Mouse (Mus musculus) B cell, adult 2 months (primary cell): Measurements from ENCODE around the gene Gpr4.

Source experiments
- DNase-seq, 2 experiments: peaks; one replicate each; pipeline ENCODE4 v3.0.0; 2022

Gpr4 gene

DNA sequence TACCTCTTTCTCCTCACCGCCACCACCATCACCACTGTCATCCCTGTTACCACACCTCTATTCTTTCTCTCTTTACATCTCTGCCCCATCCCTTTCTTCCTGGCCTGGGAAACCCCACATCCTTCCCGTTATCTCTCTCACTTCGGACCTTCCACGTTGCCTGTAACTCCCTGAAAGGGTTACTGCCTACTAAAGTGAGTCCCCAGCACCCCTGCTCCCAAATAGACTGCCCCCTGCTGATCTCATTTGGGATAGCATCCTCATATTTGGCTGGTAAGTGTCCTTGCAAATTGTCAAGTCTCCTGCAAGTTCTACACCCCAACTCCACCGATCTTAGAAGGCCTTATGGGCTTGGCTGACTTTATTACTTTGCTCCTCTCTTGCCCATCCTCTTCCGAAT, 15.7 kb upstream of the Gpr4 start:
- DNase-seq = peak; percentile 66 to 71

DNA sequence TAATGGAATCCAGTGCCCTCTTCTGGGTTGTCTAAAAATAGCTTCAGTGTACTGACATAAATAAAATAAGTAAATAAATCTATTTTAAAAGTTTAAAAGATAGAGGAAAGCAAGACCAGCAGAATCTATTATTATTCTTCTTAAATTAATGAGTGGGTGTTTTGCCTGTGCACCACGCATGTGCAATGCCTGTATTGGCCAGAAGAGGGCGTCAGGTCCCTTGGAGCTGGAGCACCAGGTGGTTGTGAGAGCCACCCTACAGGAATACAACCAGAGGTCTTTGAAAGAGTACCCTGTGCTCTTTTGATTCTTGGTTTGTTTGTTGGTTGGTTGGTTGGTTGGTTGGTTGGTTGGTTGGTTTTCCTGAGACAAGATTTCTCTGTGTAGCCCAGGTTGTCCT, 14.4 kb upstream of the Gpr4 start:
- DNase-seq = peak; percentile 77

DNA sequence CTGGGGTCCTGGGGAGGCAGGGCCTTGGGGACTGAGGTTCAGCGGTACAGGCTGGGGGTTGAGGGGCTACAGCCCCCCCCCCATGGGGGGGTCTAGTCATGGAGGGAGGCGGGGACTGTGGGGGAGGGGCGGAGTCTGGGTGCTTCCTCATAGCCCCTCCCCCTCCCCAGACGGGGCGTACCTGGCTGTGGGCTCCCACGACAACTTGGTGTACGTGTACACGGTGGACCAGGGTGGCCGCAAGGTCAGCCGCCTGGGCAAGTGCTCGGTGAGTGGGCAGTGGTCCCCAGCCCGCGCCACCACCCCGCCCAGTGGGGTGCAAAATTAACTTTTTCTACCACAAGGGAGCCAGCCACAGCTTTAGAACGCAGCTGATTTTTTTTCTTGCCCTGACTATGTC, 10.7 kb upstream of the Gpr4 start:
- no peak for DNase-seq

DNA sequence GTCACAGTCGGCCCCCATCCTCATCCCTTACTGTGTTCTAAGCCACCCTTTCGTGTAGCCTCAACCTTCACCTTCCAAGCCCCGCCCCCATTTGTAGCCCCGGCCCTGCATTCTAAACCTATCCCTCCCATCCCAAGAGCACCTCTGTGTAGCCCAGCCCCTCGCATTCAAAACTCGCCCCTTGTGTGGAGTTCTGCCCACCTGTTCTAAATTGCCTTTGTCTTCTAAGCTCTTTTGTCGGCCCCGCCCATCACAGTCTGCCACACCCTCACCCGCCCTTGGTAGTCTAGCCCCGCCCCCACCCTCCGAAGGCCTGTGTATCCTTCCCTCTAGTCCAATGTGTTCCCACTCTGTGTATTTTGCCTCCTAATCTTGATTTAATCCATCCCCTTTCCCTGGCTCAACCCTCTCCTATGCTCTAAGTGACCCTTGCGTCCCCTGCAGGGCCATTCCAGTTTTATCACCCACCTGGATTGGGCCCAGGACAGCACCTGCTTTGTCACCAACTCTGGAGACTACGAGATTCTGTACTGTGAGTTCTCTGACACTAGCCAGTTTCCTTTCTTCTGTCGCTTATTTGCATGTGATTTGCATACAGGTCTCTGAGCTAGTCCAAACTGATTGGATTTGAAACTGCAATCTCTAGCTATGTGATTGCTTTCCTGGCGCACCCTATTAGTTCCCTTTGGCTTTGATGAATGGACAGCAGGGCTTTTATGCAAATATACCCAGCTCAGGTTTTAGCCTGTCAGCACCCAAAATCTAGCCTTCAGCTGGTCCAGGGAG, 10.1 kb upstream of the Gpr4 start:
- no peak for DNase-seq

DNA sequence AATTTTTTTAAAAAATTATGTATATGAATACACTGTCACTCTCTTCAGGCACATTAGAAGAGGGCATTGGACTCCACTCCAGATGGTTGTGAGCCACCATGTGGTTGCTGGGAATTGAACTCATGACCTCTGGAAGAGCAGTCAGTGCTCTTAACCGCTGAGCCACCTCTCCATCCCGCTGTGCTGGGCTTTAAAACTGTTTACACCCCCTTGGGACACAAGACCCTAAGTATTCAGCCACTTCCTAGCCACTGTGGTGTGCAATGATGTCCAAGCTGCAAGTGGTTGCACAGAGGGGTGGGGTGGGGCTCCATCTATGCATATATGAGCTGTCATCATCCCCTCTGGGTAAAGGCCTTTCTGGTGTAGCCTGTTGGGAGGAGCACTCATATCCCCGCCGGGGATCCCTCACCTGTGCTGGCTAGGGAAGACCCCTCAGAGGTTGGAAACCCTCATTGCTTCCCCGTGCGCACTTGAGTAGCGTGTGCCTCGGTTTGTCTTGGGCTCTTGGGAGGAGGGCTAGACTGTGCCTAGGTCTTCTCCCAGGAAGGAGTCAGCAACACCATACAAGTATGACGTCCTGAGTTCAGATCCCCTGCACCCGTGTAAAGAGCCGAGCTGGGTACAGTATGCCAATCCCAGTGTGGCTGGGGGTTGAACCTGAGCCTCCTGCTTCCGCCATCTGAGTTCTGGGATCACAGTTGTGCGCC, 4.0 kb upstream of the Gpr4 start:
- no peak for DNase-seq

DNA sequence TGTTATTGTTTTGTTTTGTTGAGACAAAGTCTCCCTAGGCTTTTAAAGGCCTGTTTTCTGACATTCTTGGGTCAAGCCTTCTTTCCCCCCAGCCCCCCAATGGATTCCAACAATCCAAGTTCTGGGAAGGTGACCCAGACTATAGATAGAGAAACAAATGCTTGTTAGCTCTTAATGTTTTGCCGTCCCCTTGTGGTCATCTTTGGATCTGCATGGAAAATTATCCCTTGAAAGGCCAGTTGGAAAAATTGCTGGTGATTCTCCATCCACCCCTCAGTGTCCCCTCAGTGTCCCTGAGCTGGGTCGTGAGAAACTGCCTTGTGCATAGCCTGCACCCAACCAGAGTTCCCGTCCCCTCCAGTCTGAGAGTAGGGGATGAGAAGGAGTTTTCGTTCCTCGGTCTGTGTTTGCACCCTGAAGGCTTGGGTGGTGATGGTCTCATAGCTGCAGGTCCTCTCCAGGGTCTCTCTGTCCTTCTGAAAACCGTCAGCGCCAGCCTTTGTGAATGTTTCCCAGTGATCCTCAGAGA, 3.3 kb upstream of the Gpr4 start:
- DNase-seq = no peak

DNA sequence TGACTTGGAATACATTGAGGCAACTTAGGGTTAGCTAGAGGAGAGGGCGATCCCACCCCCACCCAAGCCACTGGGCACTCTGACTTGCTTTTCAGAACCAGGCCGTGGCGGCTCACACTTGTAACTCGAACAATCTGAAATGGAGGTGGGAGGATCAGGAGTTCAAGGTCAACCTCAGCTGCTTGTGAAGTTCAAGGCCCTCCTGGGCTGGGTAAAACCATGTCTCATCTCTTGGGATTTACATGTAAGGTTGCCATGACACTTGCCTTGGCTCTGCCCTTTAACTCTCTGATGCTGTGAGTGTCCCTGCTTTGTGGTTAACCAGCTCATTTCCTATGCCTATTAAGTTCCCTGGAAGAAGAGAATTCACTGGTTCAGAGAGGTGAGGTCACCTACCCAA, 2.8 kb upstream of the Gpr4 start:
- DNase-seq = no peak

DNA sequence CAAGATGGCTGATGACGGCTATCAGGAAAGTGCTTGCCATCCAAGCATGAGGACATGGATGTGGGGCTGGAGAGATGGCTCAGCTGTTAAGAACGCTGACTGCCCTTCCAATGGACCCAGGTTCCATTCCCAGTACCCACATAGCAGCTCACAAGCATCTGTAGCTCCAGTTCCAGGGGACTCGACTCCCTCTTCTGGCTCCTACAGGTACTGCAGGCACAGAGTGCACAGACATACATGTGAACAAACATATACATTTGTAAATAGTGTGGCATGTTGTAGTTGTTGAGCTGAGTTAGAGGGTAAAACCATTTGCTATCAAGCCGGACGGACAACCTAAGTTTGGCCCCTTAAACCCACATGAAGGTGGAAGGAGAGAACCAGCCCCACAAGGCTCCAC, 2.3 kb upstream of the Gpr4 start:
- peak; percentile 30 to 32 for DNase-seq

DNA sequence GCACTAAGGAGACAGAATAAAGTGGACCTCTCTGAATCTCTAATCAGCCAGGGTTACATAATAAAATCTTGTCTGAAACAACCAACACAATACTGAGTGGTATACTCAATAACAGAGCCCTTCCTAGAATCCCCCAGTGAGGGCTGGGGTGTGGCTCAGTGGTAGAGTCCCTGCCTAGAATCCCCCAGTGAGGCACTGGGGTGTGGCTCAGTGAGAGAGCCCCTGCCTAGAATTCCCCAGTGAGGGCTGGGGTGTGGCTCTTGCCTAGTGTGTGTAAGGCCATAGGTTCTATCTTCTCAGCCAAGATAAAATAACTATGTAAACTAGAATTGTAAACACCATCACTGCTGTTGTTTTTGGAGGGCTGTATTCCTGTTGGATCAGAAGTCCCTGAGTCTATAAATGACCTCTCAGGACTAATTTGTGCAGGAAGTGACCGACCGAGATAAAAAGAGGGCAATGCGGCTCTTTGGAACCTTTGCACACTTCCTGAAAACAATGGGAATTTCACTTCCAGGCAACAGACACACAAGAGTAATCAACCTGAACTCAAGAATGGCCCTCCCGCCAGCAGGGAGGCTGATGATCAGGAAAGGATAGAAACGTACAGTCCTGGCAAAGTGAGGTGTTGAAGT, 1.2 kb upstream of the Gpr4 start:
- DNase-seq = no peak

DNA sequence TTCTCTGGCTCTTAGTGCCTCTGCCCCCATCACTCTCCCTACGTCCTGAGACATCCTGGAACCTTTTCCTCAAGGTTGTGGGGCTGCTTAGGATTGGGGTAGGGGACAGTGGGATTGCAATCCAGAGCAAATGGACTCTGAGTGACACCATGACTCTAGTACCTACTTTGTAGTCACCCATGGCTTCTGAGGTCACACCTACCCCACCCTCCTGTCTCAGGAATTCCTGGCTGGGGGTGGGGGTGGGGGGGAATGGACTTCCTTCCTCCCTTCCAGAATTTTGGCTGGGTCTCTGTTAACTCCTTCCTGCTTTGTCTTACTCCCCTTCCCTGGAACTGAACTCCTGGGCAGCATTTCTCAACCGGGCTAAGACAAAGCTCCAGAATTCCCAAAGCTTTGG, 1.0 kb downstream of the Gpr4 start:
- no peak for DNase-seq

DNA sequence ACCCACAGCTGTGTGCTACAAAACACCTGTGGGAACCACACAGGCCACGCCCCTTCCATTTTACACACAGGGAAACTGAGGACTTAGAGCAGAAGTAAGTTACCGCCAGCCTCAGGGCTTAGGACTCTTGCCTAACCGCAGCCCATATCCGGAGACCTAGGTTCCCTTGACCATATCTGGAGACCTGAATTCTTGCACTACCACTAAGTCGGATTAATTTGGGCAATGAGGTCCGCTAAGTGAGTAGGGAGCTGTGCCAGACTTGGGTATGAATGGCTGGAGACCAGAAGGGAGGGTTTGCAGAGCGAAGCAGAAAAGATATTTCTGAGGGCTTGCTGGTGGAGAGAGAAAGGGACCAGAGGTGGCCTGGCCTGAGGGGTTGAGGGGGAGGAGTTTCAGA, 2.0 kb downstream of the Gpr4 start:
- DNase-seq = no peak

DNA sequence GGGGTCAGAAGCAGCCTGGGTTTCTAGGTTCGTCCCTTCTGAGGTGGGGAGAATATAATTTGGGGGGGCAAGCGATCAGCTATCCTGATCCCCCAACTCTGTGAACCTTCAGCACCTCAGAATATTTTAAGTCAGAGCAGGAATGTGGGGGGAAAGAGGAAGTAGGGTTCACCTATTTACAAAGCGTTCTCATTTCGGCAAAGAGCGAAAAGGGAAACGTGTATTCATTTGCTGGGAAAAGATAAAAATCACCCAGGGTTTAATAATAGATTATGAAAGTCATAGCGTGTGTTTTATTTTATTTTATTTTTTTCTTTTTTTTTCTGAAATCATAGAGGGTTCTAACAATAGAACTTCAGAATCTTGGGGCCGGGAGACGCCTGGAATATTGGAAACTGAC, 2.6 kb downstream of the Gpr4 start:
- no peak for DNase-seq

DNA sequence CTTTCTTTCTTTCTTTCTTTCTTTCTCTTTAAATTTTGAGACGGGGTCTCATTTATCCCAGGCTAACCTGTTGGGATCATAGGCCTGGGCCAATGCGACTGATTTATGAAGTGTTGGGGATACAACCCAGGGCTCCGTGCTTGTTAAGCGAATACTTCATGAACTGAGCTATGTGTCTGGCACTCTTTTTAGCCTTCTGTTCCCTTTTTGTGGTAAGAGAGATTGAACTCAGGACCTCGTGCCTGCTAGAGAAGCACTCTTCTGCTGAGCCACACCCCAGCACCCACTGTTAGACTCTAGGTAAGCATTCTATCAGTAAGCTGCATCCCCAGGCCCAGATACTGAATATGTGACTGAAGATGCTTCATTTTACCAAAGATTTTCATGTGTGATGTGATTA, 5.2 kb downstream of the Gpr4 start:
- DNase-seq = no peak

DNA sequence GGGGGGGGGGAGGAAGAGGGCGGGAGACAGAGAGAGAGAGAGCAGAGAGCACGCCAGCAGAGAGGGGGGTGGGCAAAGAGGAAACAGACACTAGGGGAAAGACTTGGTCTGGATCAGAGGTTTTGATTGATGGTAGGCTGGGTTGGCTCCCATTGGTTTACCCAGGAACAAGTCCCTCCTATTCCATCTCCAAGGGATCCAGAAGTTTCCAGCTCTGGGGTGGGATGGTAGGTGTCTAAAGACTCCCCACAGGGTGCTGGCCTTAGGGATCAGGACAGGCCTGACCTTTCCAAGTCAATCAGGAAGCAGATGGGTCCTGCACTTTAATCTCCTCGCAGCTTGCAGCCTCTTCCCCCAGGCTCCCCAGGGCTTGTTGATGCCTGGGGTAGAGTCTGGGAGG, 5.6 kb downstream of the Gpr4 start:
- no peak for DNase-seq

DNA sequence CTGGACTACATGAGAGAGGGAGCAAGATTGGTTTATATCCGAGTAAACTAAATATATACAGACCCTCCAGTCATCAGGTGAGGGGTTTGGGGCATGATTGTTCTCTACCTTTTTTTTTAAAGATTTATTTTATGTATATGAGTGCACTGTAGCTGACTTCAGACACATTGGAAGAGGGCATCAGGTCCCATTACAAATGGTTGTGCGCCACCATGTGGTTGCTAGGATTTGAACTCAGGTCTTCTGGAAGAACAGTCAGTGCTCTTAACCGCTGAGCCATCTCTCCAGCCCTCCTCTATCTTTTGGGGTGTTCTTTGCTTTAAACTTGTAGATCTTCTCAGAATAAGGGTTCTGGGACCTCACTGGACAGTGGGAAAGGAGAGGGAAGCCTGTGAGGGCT, 7.7 kb downstream of the Gpr4 start:
- no peak for DNase-seq

DNA sequence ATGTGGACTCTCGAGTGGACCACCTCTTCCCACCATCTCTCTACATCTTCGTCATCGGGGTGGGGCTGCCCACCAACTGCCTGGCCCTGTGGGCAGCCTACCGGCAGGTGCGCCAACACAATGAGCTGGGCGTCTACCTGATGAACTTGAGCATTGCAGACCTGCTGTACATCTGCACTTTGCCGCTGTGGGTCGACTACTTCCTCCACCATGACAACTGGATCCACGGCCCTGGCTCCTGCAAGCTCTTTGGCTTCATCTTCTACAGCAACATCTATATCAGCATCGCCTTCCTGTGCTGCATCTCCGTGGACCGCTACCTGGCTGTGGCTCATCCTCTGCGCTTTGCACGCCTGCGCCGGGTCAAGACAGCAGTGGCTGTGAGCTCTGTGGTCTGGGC, 9.9 kb downstream of the Gpr4 start:
- DNase-seq = no peak

DNA sequence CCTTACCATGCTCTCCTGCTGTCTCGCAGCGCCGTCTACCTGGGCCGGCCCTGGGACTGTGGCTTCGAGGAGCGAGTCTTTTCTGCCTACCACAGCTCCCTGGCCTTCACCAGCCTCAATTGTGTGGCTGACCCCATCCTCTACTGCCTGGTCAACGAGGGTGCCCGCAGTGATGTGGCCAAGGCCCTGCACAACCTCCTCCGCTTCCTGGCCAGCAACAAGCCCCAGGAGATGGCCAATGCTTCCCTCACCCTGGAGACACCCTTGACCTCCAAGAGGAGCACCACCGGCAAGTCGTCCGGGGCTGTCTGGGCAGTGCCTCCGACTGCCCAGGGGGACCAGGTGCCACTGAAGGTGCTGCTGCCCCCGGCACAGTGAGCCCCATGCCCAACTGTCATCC, 10.5 kb downstream of the Gpr4 start:
- DNase-seq = no peak

DNA sequence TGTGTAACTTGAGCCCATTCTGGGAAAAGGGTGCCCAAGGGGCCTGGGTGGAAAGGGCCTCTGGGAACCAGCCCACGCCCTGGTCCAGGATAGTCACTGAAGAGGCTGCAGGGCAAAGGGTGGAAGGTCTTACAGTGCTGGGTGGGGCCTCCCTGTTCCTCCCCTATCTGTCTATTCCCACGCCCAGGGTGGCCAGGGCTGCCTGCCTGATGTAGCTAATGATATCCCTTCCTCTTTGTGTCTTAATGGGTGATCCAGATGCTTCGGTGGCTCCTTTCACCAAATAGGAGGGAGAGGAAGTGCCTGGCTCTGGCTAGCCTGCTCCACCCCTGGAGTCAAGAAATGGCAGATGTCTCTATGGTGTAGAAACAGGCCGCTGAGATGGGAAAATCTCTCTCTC, 12.6 kb downstream of the Gpr4 start:
- DNase-seq = no peak

DNA sequence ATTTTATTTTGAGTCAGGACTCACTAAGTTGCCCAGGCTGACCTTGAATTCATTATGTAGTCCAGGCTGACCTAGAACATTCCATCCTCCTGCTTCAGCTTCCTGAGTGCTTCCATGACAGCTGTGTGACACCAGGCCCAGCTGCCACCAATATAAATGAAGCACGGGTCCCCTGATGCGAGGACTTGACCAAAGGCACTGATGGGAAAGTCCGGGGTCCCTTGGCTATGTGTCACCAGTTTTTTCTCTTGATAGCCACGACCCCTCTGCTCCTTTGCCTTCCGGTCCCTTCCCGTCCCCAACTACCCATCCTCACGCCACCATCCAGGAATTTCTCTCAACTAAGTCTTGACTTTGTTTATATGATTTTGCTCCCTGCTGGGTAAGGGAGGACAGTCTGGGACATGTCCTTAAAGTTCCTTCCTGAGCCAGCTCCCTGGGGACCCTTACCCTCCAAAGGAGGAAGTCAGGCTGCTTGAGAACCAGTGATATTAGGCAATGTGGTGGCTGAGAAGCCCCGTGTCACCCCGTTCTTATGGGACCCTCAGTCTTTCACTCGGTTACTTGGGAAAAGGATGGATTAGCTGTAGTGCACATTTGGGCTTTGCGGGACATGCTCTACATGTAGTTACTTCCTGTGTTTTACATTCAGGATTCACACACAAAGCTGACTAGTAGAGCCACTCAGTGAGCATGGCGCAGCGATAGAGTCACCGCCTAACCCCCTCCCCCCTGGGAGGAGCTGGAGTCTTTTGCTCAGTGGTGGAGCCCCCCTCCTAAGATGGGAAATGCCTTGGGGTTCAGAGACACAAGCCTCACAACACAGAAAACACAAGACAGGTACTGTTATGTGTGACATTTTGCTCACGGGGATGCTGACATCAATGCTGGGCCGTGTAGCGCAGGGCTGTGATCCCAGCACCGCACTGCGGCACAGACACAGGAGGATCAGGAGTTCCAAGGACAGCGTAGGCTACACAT, 14.8 kb downstream of the Gpr4 start:
- peak; percentile 49 to 50 for DNase-seq

DNA sequence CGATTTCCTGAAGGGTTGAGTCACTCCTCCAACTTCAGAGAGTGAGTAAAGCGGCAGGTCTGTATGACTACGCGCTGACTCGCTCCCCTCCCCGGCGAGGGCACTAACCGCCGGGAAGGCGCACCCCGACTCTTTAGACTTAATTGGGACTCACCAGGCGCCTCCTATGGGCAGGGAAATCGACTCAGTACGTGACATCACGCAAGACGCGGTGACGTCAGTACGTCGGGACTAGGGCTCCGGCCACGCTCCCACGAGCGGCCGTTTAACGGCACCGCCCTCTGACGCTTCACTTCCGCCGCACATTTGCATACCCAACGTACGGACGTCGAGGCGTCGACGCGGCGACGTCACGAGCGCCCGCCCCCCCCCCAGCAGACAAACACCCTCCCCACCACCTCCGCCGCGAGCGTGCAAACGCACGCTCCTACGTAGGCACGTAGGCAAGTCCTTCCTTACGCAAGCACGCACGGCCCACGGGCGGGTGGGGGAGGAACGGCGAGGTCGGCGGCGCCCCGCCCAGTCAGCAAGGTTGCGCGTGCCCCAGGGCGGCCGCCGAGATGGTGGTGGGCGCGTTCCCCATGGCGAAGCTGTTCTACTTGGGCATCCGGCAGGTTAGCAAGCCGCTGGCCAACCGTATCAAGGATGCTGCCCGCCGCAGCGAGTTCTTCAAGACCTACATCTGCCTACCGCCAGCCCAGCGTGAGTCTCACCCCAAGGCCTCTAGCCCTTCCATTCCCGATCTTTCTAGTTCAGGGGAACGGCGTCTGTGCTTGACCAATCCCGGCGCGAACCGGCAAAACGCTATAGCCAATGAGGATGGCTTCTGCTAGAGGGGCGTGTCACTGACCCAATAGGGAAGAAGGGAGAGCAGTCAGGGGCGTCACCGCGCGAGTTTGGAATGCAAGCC, 15.8 kb downstream of the Gpr4 start, which contains the start of gene Opa3:
Gene Opa3 (plus strand): TSS at position 452 of the 910 bp plus-strand sequence.
- DNase-seq = peak; percentile 99

DNA sequence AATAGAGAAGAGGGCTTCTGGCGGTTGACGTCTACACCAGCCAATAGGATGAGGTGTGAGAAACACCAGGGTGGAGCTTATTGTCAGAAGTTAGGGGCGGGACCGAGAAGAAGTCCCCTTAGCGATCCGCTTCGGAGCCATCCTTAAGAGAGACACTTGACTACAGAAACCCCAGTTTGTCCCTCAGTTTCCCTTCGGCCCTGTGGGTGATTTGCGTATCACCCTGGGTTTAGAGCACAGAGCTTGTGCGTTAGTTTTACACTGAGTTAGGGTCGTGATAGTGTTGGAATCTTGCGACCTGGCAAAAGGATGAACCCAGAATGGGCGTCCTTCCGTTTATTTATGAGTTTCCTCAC, 16.4 kb downstream of the Gpr4 start:
- no peak for DNase-seq

DNA sequence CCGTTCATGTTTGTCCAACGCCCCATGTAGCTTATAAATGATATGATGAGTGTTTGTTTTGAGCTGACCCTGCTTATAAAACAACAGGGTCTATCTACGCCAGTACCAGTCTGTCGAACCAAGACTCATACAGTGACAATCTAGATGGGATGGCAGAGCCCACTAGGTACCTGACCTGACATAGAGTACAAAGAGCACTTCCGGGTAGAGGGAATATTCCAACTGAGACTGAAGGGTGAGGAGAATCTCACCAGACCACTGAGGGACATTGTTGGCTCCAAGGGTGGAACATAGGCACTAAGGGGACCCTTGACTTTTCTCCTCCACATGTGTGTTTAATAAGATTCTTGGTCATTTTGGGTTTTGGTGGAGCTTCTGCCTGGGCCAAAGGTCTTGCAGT, 17.1 kb downstream of the Gpr4 start:
- no peak for DNase-seq
